Mouse (Mus musculus): ENCODE results near the gene Krt27. TPM values are rescaled to one million over a fixed set of nuclear protein-coding genes. Genes with fewer than 3 reads are reported as not detected.
A peak's percentile ranks its signal among the peaks of the same experiment; 100 is the strongest.

Krt27 gene
- total RNA-seq (2022) = not detected

DNA sequence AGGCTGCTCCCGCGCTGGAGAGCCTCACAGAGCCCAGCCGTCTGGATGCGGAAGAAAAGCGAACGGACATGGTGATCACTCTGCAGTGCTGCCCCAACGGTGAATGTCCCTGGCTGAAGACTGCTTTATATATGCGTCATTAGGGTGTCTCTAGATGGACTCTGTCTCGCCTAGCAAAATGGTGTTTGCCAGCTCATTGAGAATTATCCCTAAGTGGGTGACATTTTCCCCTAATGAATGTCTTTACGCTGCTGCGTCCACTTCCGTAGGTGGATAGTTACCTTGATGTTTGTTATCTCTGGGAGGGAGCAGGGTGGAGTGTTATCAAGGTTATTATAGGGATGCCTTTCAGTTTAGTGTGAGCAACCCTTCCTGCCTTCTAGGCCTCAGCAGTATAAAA, at the start of gene Krt27:
Krt27 (minus strand) TSS at position 101 of the 400 bp plus-strand sequence.
- DNase-seq = no peak

- no peak for DNase-seq
These were observed 49.1 kb upstream of the Krt27 start for GRCm38 (mm10) chr11:99399956-99400549.

- DNase-seq = no peak
These were observed 47.9 kb upstream of the Krt27 start for GRCm38 (mm10) chr11:99398832-99399231.

GRCm38 (mm10) chr11:99398084-99398483, 47.2 kb upstream of the Krt27 start:
- no peak for DNase-seq

DNA sequence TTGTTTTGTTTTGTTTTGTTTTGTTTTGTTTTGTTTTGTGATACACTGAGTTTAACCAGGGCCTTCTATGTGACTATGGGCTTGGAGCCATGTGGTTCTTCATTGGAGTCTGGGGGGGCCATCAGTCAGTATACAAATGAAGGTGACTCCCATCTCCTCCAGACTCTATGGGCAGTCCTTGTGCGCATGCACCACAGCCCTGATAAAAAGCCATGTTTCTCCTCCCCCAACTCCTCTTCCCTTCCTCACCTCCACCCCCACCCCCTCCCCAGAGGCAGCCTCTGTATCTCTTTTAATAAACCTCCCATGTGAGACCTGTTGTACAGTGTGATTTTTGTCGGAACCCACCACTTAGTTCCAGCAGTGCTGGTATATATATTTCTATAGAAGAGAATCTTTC, 45.8 kb upstream of the Krt27 start:
- DNase-seq = no peak

GRCm38 (mm10) chr11:99396034-99396433, 45.1 kb upstream of the Krt27 start:
- DNase-seq = no peak

- no peak for DNase-seq
These were observed 41.6 kb upstream of the Krt27 start for GRCm38 (mm10) chr11:99392492-99392891.

DNA sequence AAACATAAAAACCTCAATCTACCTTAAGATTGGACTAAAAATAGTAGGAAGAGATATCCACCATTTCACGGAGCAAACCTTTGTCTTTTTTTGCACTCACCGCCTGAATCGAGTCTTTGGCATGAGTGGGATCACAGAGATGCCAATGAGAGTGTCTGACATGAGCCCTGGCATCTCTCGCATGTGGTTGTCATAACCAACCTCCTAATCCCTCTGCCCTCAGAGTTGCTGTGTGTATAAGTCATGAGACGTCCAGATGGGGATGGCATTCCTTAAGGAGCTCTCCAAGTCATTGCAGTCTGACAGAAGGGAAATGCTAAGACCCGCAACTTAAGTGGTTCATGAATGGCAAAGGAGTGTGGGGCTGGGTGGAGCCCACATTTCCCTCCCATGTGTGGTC, 40.5 kb upstream of the Krt27 start:
- no peak for DNase-seq

DNA sequence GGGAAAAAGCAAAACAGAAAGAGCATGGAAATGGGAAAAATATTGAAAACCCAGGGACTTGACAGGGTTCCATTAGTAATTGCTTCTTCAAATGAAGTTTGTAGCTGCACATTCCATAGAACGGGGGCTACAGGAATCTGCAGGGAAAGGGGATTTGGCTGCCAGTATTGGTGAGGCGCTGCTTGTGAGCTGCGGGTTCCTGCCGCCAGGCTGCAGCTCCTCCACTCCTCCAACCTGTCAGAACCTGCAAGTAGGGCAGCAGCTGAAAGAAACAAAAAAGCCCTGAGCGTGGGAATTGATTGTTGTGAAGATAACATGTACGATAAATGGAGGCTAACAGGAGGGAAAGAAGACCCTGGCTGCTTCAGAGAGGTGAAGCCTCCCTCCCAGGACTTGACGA, 40.0 kb upstream of the Krt27 start:
- DNase-seq = no peak

GRCm38 (mm10) chr11:99389264-99389663, 38.4 kb upstream of the Krt27 start, which contains the start of gene Krt10:
Gene Krt10 (minus strand): TSS chr11:99389364.
- no peak for DNase-seq

DNA sequence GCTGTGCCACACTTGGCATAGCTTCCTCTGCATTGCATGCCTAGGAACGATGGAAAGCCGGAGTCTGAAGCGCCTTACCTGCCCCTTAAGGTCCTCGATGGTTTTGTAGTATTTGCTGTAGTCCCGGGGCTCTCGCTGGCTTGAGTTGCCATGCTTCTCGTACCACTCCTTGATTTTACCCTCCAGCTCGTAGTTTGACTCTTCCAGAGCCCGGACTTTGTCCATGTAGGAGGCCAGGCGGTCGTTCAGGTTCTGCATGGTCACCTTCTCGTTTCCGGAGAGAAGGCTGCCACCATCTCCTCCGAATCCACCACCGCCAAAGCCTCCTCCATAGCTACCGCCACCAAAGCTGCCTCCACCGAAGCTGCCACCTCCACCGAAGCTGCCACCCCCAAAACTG, 37.8 kb upstream of the Krt27 start:
- no peak for DNase-seq

GRCm38 (mm10) chr11:99385813-99386721, 35.2 kb upstream of the Krt27 start:
- peak; percentile 90 for DNase-seq

DNA sequence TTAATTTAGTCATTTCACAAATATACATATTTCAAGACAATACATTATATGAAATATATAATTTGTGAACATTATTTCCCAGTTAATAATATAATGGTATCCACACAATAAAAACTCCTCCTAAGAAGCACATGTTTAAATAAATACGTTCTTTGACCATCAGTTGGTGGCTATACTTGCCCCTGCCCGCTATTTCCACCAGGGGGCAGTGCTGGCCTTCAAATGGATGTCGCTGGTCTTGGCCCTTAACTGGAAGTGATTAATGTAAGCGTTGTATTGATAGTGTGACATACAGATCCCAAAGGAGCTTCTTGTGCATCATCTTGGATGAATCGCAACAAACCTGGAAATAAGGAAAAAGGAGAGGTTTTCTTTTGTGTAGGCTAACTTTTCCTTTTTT, 28.7 kb upstream of the Krt27 start:
- DNase-seq = peak; percentile 41

GRCm38 (mm10) chr11:99374803-99375202, 23.9 kb upstream of the Krt27 start, which contains the start of gene Krt28:
Gene Krt28 (minus strand): TSS chr11:99374903.
- DNase-seq = no peak

- no peak for DNase-seq
These were observed 19.0 kb upstream of the Krt27 start for GRCm38 (mm10) chr11:99369853-99370451.

DNA sequence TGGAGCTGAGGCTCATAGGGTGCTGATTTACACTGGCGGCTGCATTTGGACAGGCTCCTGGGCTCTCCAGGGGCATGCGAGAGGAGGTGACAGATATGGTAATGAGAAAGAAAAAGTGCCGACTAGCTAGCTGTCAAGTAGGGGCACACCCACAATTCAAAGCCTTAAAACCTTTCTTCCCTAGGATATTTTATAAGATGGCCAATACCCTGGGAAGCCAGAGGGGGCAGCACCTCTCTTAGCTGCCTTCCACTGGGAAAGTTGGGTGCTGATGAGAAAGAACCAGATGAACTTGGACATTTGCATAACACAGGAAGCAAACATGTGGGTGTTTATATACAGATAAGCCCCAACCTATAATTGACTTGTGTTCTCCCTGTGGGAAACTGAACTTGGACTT, 18.3 kb upstream of the Krt27 start:
- no peak for DNase-seq

DNA sequence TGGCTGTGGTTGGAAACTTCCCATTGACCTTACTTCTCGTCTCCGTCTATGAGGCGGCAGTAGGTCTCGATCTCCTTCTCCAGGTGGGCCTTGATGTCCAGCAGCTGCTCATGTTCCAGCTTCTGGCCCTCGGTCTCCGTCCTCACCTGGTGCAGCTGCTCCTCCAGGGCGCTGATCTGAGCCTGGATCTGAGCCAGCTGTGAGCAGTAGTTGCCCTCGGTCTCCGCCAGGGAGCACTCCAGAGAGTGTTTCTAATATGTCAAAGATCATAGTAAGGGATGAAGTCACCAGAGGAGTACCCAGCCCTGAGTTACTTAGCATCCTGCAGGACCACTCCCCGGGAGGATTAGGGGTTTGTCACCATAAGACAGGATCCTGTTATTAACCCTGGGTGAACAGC, 15.9 kb upstream of the Krt27 start:
- DNase-seq = no peak

GRCm38 (mm10) chr11:99364412-99364811, 13.5 kb upstream of the Krt27 start:
- DNase-seq = no peak

DNA sequence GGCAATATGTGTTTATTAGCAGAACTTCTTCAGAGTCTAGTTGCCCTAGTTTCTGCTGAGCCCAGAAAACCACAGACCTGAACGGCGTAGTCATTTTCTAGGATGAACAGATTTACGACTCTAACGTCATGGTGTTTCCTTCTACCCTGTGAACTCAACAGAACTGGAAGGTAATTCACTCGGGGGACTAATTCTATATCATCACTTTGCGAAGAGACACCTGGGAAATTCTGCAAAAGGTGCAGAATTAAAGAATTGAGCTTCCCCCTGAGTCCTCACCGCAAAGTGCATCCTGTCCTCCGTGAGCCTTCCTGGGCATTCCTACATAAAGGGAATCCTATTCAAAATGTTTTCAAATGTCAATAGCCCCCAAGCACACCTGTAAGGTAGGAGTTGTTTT, 10.5 kb upstream of the Krt27 start:
- no peak for DNase-seq

- no peak for DNase-seq
These were observed 11.5 kb downstream of the Krt27 start for GRCm38 (mm10) chr11:99339299-99339847.

GRCm38 (mm10) chr11:99337866-99338265, 13.0 kb downstream of the Krt27 start, which contains the start of gene Krt26:
Gene Krt26 (minus strand): TSS chr11:99337966.
- DNase-seq = no peak

- no peak for DNase-seq
These were observed 17.5 kb downstream of the Krt27 start for GRCm38 (mm10) chr11:99333426-99333825.

DNA sequence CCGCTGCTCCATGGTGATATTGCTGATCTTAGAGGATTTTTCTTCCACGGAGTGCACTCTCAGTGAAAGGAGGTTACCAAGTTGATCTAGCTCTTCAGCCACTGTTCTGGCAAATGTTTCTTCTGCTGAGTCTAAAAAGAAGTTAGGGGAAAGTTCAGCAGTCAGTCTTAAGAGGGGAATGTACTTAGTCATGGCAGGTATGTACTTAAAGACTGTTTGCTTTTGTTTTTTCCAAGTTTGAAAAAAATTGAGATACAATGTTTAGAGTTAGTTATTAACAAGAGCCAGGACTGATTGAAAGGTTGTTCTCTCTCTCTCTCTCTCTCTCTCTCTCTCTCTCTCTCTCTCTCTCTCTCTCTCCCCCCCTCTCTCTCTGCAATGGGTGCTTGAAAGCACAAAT, 21.2 kb downstream of the Krt27 start:
- no peak for DNase-seq
